Mouse (Mus musculus): ENCODE data around the gene Stac3. TPM values are rescaled to one million over a fixed set of nuclear protein-coding genes. Genes with fewer than 3 reads are reported as not detected.

The Stac3 gene
- total and polyA plus RNA-seq, 3 experiments: 0.08 to 0.79 (median 0.50) TPM

GRCm38 (mm10) chr10:127510895-127511617 lies 9.6 kb downstream of the Stac3 start:
- TF ChIP-seq BHLHE40 (IDR thresholded peaks at IDR 0.05; ENCODE audit: low read depth, low read length) (no peak), SIN3A (IDR thresholded peaks at IDR 0.05; ENCODE audit: low read length) (no peak), E2F4 (IDR thresholded peaks at IDR 0.05; ENCODE audit: insufficient replicate concordance, low read depth, low read length) (no peak), CHD2 (IDR thresholded peaks at IDR 0.05; ENCODE audit: low read length) (no peak), ZC3H11A (IDR thresholded peaks at IDR 0.05; ENCODE audit: low read depth, low read length) (no peak), TBP (conservative IDR thresholded peaks at IDR 0.05; ENCODE audit: low read depth, low read length) (no peak), ELF1 (IDR thresholded peaks at IDR 0.05; ENCODE audit: low read depth, low read length) (no peak), KAT2A (IDR thresholded peaks at IDR 0.05; ENCODE audit: insufficient replicate concordance, low read length) (no peak), IRF4 (IDR thresholded peaks at IDR 0.05; ENCODE audit: low read depth, low read length) (no peak), HCFC1 (IDR thresholded peaks at IDR 0.05; ENCODE audit: low read depth, low read length) (no peak)
- no peaks in the 10 kb centered on the region for H3K79me2 ChIP-seq (replicated peaks; ENCODE audit: control insufficient read depth, extremely low read depth, insufficient read depth, poor library complexity, severe bottlenecking)
- H3K4me3 ChIP-seq (replicated peaks in 1 of 3; ENCODE audit: low read depth in 2 of 3, low read length in 2 of 3, poor library complexity in 1 of 3): peak overlapping the region in 2 of 3 experiments; percentile 59 to 67
- H3K36me3 ChIP-seq (replicated peaks in 1 of 2; ENCODE audit: control insufficient read depth in 1 of 2, insufficient read depth in 1 of 2, low read length in 1 of 2): peaks cover 0 to 10% of the 10 kb centered on the region in 2 experiments
- peaks cover 17% of the 10 kb centered on the region for H3K27me3 ChIP-seq (replicated peaks)
- in situ Hi-C loops (cut with MboI; ENCODE audit: low pct_ligation_motif_present, low pct_unique_long_range_greater_than_20kb, low sequenced_read_pairs) (no loop called here), dilution Hi-C loops (cut with MboI; ENCODE audit: extremely low pct_ligation_motif_present, extremely low pct_unique_long_range_greater_than_20kb, low sequenced_read_pairs) (no loop called here)
- peak; percentile 18 for DNase-seq (ENCODE audit: extremely low read depth)
- H3K4me2 ChIP-seq (ENCODE audit: insufficient read depth, low read depth, poor library complexity, severe bottlenecking): peak overlapping the region; percentile 86
- peak overlapping the region; percentile 86; the same call in 1 of the 2 replicates for H3K9ac ChIP-seq (ENCODE audit: insufficient read depth, low read depth)
- H3K4me1 ChIP-seq (ENCODE audit: control insufficient read depth in 1 of 2, insufficient read depth in 2 of 2): peaks cover 26 to 56% of the 10 kb centered on the region in 2 experiments
- H3K27ac ChIP-seq (ENCODE audit: insufficient read depth, low read depth): peak overlapping the region; percentile 88
- H3K9me3 ChIP-seq (replicated peaks; ENCODE audit: low read length): no peaks in the 10 kb centered on the region

- Histone ChIP-seq H3K4me2 (ENCODE audit: insufficient read depth, low read depth, poor library complexity, severe bottlenecking) (peak overlapping the region; percentile 86), H3K4me3 (replicated peaks in 1 of 3; ENCODE audit: low read depth in 2 of 3, low read length in 2 of 3, poor library complexity in 1 of 3) (peak overlapping the region; percentile 55 to 67 (median 59)), H3K9ac (ENCODE audit: insufficient read depth, low read depth) (peak overlapping the region; percentile 86), H3K27me3 (replicated peaks) (peaks cover 17% of the 10 kb centered on the region), H3K27ac (ENCODE audit: insufficient read depth, low read depth) (peak overlapping the region; percentile 88), H3K9me3 (replicated peaks; ENCODE audit: low read length) (no peaks in the 10 kb centered on the region), H3K4me1 (ENCODE audit: control insufficient read depth in 1 of 2, insufficient read depth in 2 of 2) (peaks cover 29 to 62% of the 10 kb centered on the region in 2 experiments), H3K79me2 (replicated peaks; ENCODE audit: control insufficient read depth, extremely low read depth, insufficient read depth, poor library complexity, severe bottlenecking) (no peaks in the 10 kb centered on the region), H3K36me3 (replicated peaks in 1 of 2; ENCODE audit: control insufficient read depth in 1 of 2, insufficient read depth in 1 of 2, low read length in 1 of 2) (peaks cover 3 to 17% of the 10 kb centered on the region in 2 experiments)
- in situ Hi-C loops (cut with MboI; ENCODE audit: low pct_ligation_motif_present, low pct_unique_long_range_greater_than_20kb, low sequenced_read_pairs) (no loop called here), dilution Hi-C loops (cut with MboI; ENCODE audit: extremely low pct_ligation_motif_present, extremely low pct_unique_long_range_greater_than_20kb, low sequenced_read_pairs) (no loop called here)
- TF ChIP-seq NELFE (IDR thresholded peaks at IDR 0.05; ENCODE audit: low read depth, low read length) (peak; percentile 26; the same call in 1 of the 2 replicates), KAT2A (IDR thresholded peaks at IDR 0.05; ENCODE audit: insufficient replicate concordance, low read length) (no peak), TCF12 (IDR thresholded peaks at IDR 0.05; ENCODE audit: low read depth, low read length) (peak; percentile 65), CTCF (conservative IDR thresholded peaks at IDR 0.05 in 1 of 2, IDR thresholded peaks at IDR 0.05 in 1 of 2; ENCODE audit: low read depth in 2 of 2, low read length in 2 of 2) (no peak; a peak in 1 of 4 replicates), CHD2 (IDR thresholded peaks at IDR 0.05; ENCODE audit: low read length) (no peak), SIN3A (IDR thresholded peaks at IDR 0.05; ENCODE audit: low read length) (0 out of 2 replicates have a peak, but pooled peaks have one; percentile 0), BHLHE40 (IDR thresholded peaks at IDR 0.05; ENCODE audit: low read depth, low read length) (peak; percentile 72), ZC3H11A (IDR thresholded peaks at IDR 0.05; ENCODE audit: low read depth, low read length) (no peak), POLR2A (IDR thresholded peaks at IDR 0.05; ENCODE audit: low read depth, low read length) (peak; percentile 58; the same call in 1 of the 2 replicates), MAFK (IDR thresholded peaks at IDR 0.05; ENCODE audit: insufficient replicate concordance, low read length) (no peak), IRF4 (IDR thresholded peaks at IDR 0.05; ENCODE audit: low read depth, low read length) (peak; percentile 31), MXI1 (IDR thresholded peaks at IDR 0.05; ENCODE audit: low read depth, low read length) (0 out of 2 replicates have a peak, but pooled peaks have one; percentile 33), MAX (IDR thresholded peaks at IDR 0.05; ENCODE audit: low read length) (0 out of 2 replicates have a peak, but pooled peaks have one; percentile 32), NRF1 (IDR thresholded peaks at IDR 0.05; ENCODE audit: low read depth, low read length) (peak; percentile 57), ETS1 (conservative IDR thresholded peaks at IDR 0.05; ENCODE audit: low read depth, low read length) (peak; percentile 31), ZMIZ1 (IDR thresholded peaks at IDR 0.05; ENCODE audit: low read depth, low read length) (no peak)
- DNase-seq (ENCODE audit: extremely low read depth): peak; percentile 85
Observed at GRCm38 (mm10) chr10:127511634-127512306, 10.3 kb downstream of the Stac3 start.
